ENCODE assay signal across 8 mouse cellular contexts in the genomic region with DNA sequence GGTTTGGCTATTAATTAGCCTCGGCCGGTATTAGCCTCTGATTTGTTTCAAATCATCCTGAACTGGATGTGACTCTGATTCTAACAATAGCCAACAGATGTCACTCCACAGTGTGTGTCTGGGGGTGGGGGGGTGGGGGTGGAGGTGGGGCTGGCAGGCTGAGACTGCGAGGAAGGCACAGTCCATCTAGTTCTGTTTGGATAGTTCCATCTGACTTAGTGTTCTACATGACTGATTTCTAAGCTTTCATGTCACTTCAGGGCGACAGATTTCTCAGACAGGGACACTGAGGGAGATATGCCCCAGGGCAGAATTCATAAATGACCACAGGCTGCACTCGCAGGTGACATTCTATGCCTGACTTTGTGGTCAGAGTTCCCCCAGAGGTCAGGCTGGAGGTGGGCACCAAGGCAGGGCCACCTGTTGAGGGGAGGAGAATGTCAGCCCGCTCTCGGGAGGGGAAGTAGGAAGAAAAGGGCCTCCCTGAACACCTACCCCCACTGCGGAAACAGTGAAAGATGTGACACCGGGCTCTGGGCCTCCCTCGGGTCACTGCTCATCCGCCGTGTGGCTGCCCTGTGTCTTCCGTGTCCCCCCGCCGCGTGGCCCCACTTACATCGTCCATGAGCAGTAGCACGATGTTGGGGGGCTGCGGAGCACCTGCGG. TPM values are rescaled to one million over a fixed set of nuclear protein-coding genes. Genes with fewer than 3 reads are reported as not detected.
A peak's percentile ranks its signal among the peaks of the same experiment; 100 is the strongest.
DNase-seq lines count a peak whose midpoint lies in the region; ATAC-seq and TF ChIP-seq lines count a peak whose summit lies in the region.

No protein-coding gene starts in this region.

- peak; percentile 70 for ATAC-seq in kidney, embryonic 16.5 days (ENCODE audit: low FRiP score, low TSS enrichment)
- peak; percentile 15; the same call in 1 of the 2 replicates for ATAC-seq in hindbrain, embryonic 12.5 days (ENCODE audit: low FRiP score)
- peak; percentile 30 for ATAC-seq in megakaryocyte progenitor cell, adult 5-6 weeks (replicated peaks; ENCODE audit: poor library complexity)

- H3K9ac ChIP-seq in kidney, embryonic 16.5 days (replicated peaks; ENCODE audit: low read length) = peak overlapping the region; percentile 80
- H3K9ac ChIP-seq in hindbrain, embryonic 12.5 days = peak overlapping the region; percentile 72

- H3K36me3 ChIP-seq in kidney, embryonic 16.5 days (ENCODE audit: insufficient read depth, low read length) = no peaks in the 10 kb centered on the region
- peaks cover 12% of the 10 kb centered on the region for H3K36me3 ChIP-seq in hindbrain, embryonic 12.5 days

- H3K27me3 ChIP-seq in kidney, embryonic 16.5 days (ENCODE audit: insufficient read depth, low read length) = no peaks in the 10 kb centered on the region
- no peaks in the 10 kb centered on the region for H3K27me3 ChIP-seq in hindbrain, embryonic 12.5 days

- no peak for TF ChIP-seq POLR2A in bone marrow, adult 2 months (IDR thresholded peaks at IDR 0.05; ENCODE audit: borderline replicate concordance, control insufficient read depth, low read depth, low read length)

- TF ChIP-seq CTCF in bone marrow, adult 2 months (IDR thresholded peaks at IDR 0.05; ENCODE audit: control insufficient read depth, insufficient read depth, low read length) = no peak

- WGBS in kidney, embryonic 16.5 days = 4% methylated on average over 20 of the region's 20 CpGs
- WGBS in bone marrow, adult 2 months = 3% methylated on average over 20 of the region's 20 CpGs
- WGBS in hindbrain, embryonic 12.5 days = 2% methylated on average over 20 of the region's 20 CpGs

- H3K9me3 ChIP-seq in kidney, embryonic 16.5 days (ENCODE audit: low read length) = no peaks in the 10 kb centered on the region
- no peaks in the 10 kb centered on the region for H3K9me3 ChIP-seq in hindbrain, embryonic 12.5 days (replicated peaks)

- peak overlapping the region; percentile 64 for H3K4me3 ChIP-seq in kidney, embryonic 16.5 days (ENCODE audit: low read length)
- H3K4me3 ChIP-seq in bone marrow, adult 2 months (replicated peaks; ENCODE audit: control insufficient read depth, low read depth, low read length) = peak overlapping the region; percentile 87
- H3K4me3 ChIP-seq in hindbrain, embryonic 12.5 days = peak overlapping the region; percentile 60

- peaks cover 22% of the 10 kb centered on the region for H3K4me1 ChIP-seq in kidney, embryonic 16.5 days (ENCODE audit: insufficient read depth, low read length)
- peaks cover 6% of the 10 kb centered on the region for H3K4me1 ChIP-seq in bone marrow, adult 2 months (ENCODE audit: control insufficient read depth, insufficient read depth, low read length)
- peaks cover 18% of the 10 kb centered on the region for H3K4me1 ChIP-seq in hindbrain, embryonic 12.5 days

- H3K27ac ChIP-seq in kidney, embryonic 16.5 days (ENCODE audit: low read length) = peak overlapping the region; percentile 91
- peak overlapping the region; percentile 97 for H3K27ac ChIP-seq in bone marrow, adult 2 months (ENCODE audit: control insufficient read depth, insufficient read depth, low read depth, low read length, poor library complexity)
- peak overlapping the region; percentile 76 for H3K27ac ChIP-seq in hindbrain, embryonic 12.5 days

- H3K4me2 ChIP-seq in kidney, embryonic 16.5 days (replicated peaks; ENCODE audit: low read depth, low read length) = peak overlapping the region; percentile 94
- H3K4me2 ChIP-seq in hindbrain, embryonic 12.5 days (replicated peaks) = peak overlapping the region; percentile 94

- DNase-seq in kidney, postnatal 4 days = no peak
- DNase-seq in right cerebral cortex, postnatal 36 days (ENCODE audit: low spot score in 2 of 2) = no peak
- DNase-seq in adrenal gland, postnatal 4 days (ENCODE audit: low spot score in 2 of 2) = no peak
- no peak for DNase-seq in cerebellum, adult 9-11 months

RNA-seq across cellular contexts. Expression of gene Galns, which starts 0.5 kb away (rescaled TPM):
- polyA plus RNA-seq in kidney, embryonic 16.5 days (2015; fragmentation: Nextera tagmentation; extraction: Ambion mirVana) = 17.4 and 18.2 TPM in 2 replicates
- 18.7 and 40.6 TPM in 2 replicates for polyA plus RNA-seq in bone marrow, adult 2 months (2011; ENCODE audit: insufficient read depth, insufficient read length, low replicate concordance, missing spikeins)
- 6.3 and 6.9 TPM in 2 replicates for polyA plus RNA-seq in hindbrain, embryonic 12.5 days (2016; fragmentation: Nextera tagmentation; extraction: Ambion mirVana)
- 30.3 and 31.8 TPM in 2 replicates for total RNA-seq in megakaryocyte progenitor cell, adult 5-6 weeks (2015)
- total RNA-seq in megakaryocyte progenitor cell, adult 5-6 weeks (2017) = 32.2 and 33.1 TPM in 2 replicates
- total RNA-seq in adrenal gland, postnatal 4 days (2021) = 10 to 100 TPM; 11.9 to 13.9 TPM

RNA-seq across cellular contexts. Expression of gene Trappc2l, which starts 0.7 kb away (rescaled TPM):
- 56.7 and 60.1 TPM in 2 replicates for polyA plus RNA-seq in kidney, embryonic 16.5 days (2015; fragmentation: Nextera tagmentation; extraction: Ambion mirVana)
- 14.0 and 36.5 TPM in 2 replicates for polyA plus RNA-seq in bone marrow, adult 2 months (2011; ENCODE audit: insufficient read depth, insufficient read length, low replicate concordance, missing spikeins)
- 48.2 and 52.6 TPM in 2 replicates for polyA plus RNA-seq in hindbrain, embryonic 12.5 days (2016; fragmentation: Nextera tagmentation; extraction: Ambion mirVana)
- 41.5 and 52.4 TPM in 2 replicates for total RNA-seq in megakaryocyte progenitor cell, adult 5-6 weeks (2015)
- 18.0 and 27.9 TPM in 2 replicates for total RNA-seq in megakaryocyte progenitor cell, adult 5-6 weeks (2017)
- total RNA-seq in adrenal gland, postnatal 4 days (2021) = 10 to 100 TPM; 51.5 to 51.8 TPM

RNA-seq across cellular contexts. Expression of gene Pabpn1l, which starts 11.8 kb away (rescaled TPM):
- polyA plus RNA-seq in kidney, embryonic 16.5 days (2015; fragmentation: Nextera tagmentation; extraction: Ambion mirVana) = 0.15 and 0.19 TPM in 2 replicates
- polyA plus RNA-seq in bone marrow, adult 2 months (2011; ENCODE audit: insufficient read depth, insufficient read length, low replicate concordance, missing spikeins) = not detected in 2 replicates
- not detected in 2 replicates for polyA plus RNA-seq in hindbrain, embryonic 12.5 days (2016; fragmentation: Nextera tagmentation; extraction: Ambion mirVana)
- total RNA-seq in megakaryocyte progenitor cell, adult 5-6 weeks (2015) = 0.12 TPM in 1 of 2 replicates, not detected in the other
- not detected in 2 replicates for total RNA-seq in megakaryocyte progenitor cell, adult 5-6 weeks (2017)
- total RNA-seq in adrenal gland, postnatal 4 days (2021) = not detected

RNA-seq across cellular contexts. Expression of gene Aprt, which starts 34.0 kb away (rescaled TPM):
- 363 and 371 TPM in 2 replicates for polyA plus RNA-seq in kidney, embryonic 16.5 days (2015; fragmentation: Nextera tagmentation; extraction: Ambion mirVana)
- polyA plus RNA-seq in bone marrow, adult 2 months (2011; ENCODE audit: insufficient read depth, insufficient read length, low replicate concordance, missing spikeins) = 41.8 and 95.4 TPM in 2 replicates
- polyA plus RNA-seq in hindbrain, embryonic 12.5 days (2016; fragmentation: Nextera tagmentation; extraction: Ambion mirVana) = 160 and 185 TPM in 2 replicates
- total RNA-seq in megakaryocyte progenitor cell, adult 5-6 weeks (2015) = 258 and 268 TPM in 2 replicates
- 117 and 152 TPM in 2 replicates for total RNA-seq in megakaryocyte progenitor cell, adult 5-6 weeks (2017)
- total RNA-seq in adrenal gland, postnatal 4 days (2021) = 10 to 100 TPM; 93.4 to 98.6 TPM

RNA-seq across cellular contexts. Expression of gene Cdt1, which starts 42.9 kb away (rescaled TPM):
- polyA plus RNA-seq in kidney, embryonic 16.5 days (2015; fragmentation: Nextera tagmentation; extraction: Ambion mirVana) = 43.0 and 49.0 TPM in 2 replicates
- 62.8 and 68.5 TPM in 2 replicates for polyA plus RNA-seq in bone marrow, adult 2 months (2011; ENCODE audit: insufficient read depth, insufficient read length, low replicate concordance, missing spikeins)
- 22.7 and 23.9 TPM in 2 replicates for polyA plus RNA-seq in hindbrain, embryonic 12.5 days (2016; fragmentation: Nextera tagmentation; extraction: Ambion mirVana)
- total RNA-seq in megakaryocyte progenitor cell, adult 5-6 weeks (2015) = 52.4 and 62.0 TPM in 2 replicates
- 40.8 and 49.6 TPM in 2 replicates for total RNA-seq in megakaryocyte progenitor cell, adult 5-6 weeks (2017)
- total RNA-seq in adrenal gland, postnatal 4 days (2021) = 10 to 100 TPM; 33.2 to 36.6 TPM

Comparison
In these comparisons a context has a peak if more than half of its experiments do, and no peak if none do; other contexts are left out.
1. ATAC-seq: peak in every context shown above with its lines; median percentile 70 in kidney, embryonic 16.5 days; 30 in megakaryocyte progenitor cell, adult 5-6 weeks; 15 in hindbrain, embryonic 12.5 days.